In genomic region chr5:24908820-24909716, GRCm38 (mm10) we compare ENCODE assay signal across 7 mouse cellular contexts.
A peak's percentile ranks its signal among the peaks of the same experiment; 100 is the strongest.
DNase-seq lines count a peak whose midpoint lies in the region; ATAC-seq lines count a peak whose summit lies in the region.

No protein-coding gene starts in this region.

- peak overlapping the region; percentile 97 for H3K9ac ChIP-seq in heart, embryonic 14.5 days (ENCODE audit: low read length)
- H3K9ac ChIP-seq in midbrain, embryonic 11.5 days (ENCODE audit: low read length) = peak overlapping the region; percentile 96

- ATAC-seq in CD4-positive, CD25-positive, alpha-beta regulatory T cell, adult 4 months = peak; percentile 33
- ATAC-seq in heart, embryonic 14.5 days (ENCODE audit: insufficient number of reproducible peaks, insufficient read depth, low FRiP score, low read depth) = peak; percentile 45
- ATAC-seq in midbrain, embryonic 11.5 days (ENCODE audit: low FRiP score) = peak; percentile 9; the same call in 1 of the 2 replicates

- peak overlapping the region; percentile 68 for H3K4me2 ChIP-seq in heart, embryonic 14.5 days (ENCODE audit: low read length)
- peak overlapping the region; percentile 51 for H3K4me2 ChIP-seq in midbrain, embryonic 11.5 days

- peak; percentile 90 for DNase-seq in R1 (ENCODE audit: low read depth, low spot score)
- peak; percentile 46 for DNase-seq in embryo, embryonic 9.5 days (ENCODE audit: extremely low spot score)
- peak; percentile 57 for DNase-seq in limb, embryonic 10.5 days (ENCODE audit: low spot score)
- DNase-seq in midbrain, embryonic 11.5 days (ENCODE audit: low spot score, missing footprints) = peak; percentile 95
- DNase-seq in spleen, postnatal 4 days (ENCODE audit: low spot score in 2 of 2) = peak; percentile 65 to 85

- H3K36me3 ChIP-seq in heart, embryonic 14.5 days (ENCODE audit: control insufficient read depth, insufficient read depth, low read length) = peaks cover 14% of the 10 kb centered on the region
- peaks cover 8% of the 10 kb centered on the region; the same call in 1 of the 2 replicates for H3K36me3 ChIP-seq in limb, embryonic 10.5 days
- H3K36me3 ChIP-seq in midbrain, embryonic 11.5 days (ENCODE audit: control insufficient read depth, insufficient read depth, low read length) = no peaks in the 10 kb centered on the region

- WGBS in heart, embryonic 14.5 days = 12% methylated on average over 17 of the region's 19 CpGs
- WGBS in limb, embryonic 10.5 days = 12% methylated on average over 15 of the region's 19 CpGs
- WGBS in midbrain, embryonic 11.5 days = 11% methylated on average over 17 of the region's 19 CpGs

- H3K9me3 ChIP-seq in heart, embryonic 14.5 days (ENCODE audit: control insufficient read depth, low read length) = no peaks in the 10 kb centered on the region
- no peaks in the 10 kb centered on the region for H3K9me3 ChIP-seq in limb, embryonic 10.5 days (replicated peaks)
- H3K9me3 ChIP-seq in midbrain, embryonic 11.5 days (ENCODE audit: control insufficient read depth, low read length) = no peaks in the 10 kb centered on the region

- peaks cover 3 to 11% of the 10 kb centered on the region in 2 experiments; a peak in 3 of 4 replicates for H3K4me1 ChIP-seq in heart, embryonic 14.5 days (ENCODE audit: control insufficient read depth in 2 of 2, insufficient read depth in 2 of 2, low read length in 2 of 2)
- H3K4me1 ChIP-seq in limb, embryonic 10.5 days = peaks cover 19% of the 10 kb centered on the region
- H3K4me1 ChIP-seq in midbrain, embryonic 11.5 days (ENCODE audit: control insufficient read depth, insufficient read depth, low read length) = peaks cover 6% of the 10 kb centered on the region; the same call in 1 of the 2 replicates

- H3K27ac ChIP-seq in heart, embryonic 14.5 days (replicated peaks in 1 of 2; ENCODE audit: control insufficient read depth in 1 of 2, insufficient read depth in 1 of 2, low read depth in 2 of 2, low read length in 2 of 2) = peak overlapping the region; percentile 96
- peak overlapping the region; percentile 96 for H3K27ac ChIP-seq in limb, embryonic 10.5 days
- H3K27ac ChIP-seq in midbrain, embryonic 11.5 days (ENCODE audit: low read depth, low read length) = peak overlapping the region; percentile 86

- H3K27me3 ChIP-seq in heart, embryonic 14.5 days (ENCODE audit: control insufficient read depth, insufficient read depth, low read length) = no peaks in the 10 kb centered on the region
- H3K27me3 ChIP-seq in limb, embryonic 10.5 days (ENCODE audit: low read depth, poor library complexity, severe bottlenecking) = no peaks in the 10 kb centered on the region
- no peaks in the 10 kb centered on the region; the same call in 1 of the 2 replicates for H3K27me3 ChIP-seq in midbrain, embryonic 11.5 days (ENCODE audit: control insufficient read depth, insufficient read depth, low read length)

- H3K4me3 ChIP-seq in heart, embryonic 14.5 days (ENCODE audit: control insufficient read depth in 1 of 2, insufficient read depth in 1 of 2, low read depth in 1 of 2, low read length in 2 of 2) = peak overlapping the region; percentile 88 to 91
- H3K4me3 ChIP-seq in limb, embryonic 10.5 days = peak overlapping the region; percentile 83
- H3K4me3 ChIP-seq in midbrain, embryonic 11.5 days (ENCODE audit: low read depth, low read length) = peak overlapping the region; percentile 82

Comparison
In these comparisons a context has a peak if more than half of its experiments do, and no peak if none do; other contexts are left out.
1. Peak in every context shown above with its lines: DNase-seq, ATAC-seq, H3K4me3 ChIP-seq and H3K27ac ChIP-seq.